Mouse (Mus musculus): ENCODE measurements around the gene Spin2-ps6. TPM values are rescaled to one million over a fixed set of nuclear protein-coding genes. Genes with fewer than 3 reads are reported as not detected.

Spin2-ps6 gene
- not detected for polyA plus RNA-seq (2014; fragmentation: Illumina TruSeq; extraction: RNeasy Lipid Tissue Mini Kit (QIAGEN cat#74804); ENCODE audit: low read depth, low replicate concordance)

DNA sequence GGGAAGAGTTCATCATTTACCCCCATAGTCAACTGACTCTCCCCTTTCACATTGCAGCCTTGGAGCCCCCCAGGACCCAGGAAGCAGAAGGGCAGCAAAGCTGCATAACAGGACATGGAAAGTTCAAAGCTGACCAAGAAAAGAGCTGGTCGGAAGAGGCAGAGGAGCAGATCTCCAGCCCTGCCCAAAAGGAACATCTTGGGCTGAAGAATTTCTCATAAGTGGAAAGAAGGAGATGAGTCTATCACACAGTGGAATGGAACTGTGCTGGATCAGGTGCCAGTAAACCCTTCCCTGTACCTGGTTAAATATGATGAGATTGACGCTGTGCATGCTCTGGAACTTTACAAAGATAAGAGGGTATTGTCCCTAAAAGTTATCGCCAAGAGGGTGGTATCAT is at the start of gene Spin2-ps6:
Gene Spin2-ps6, plus strand, starts transcription at position 301 of the 400 bp plus-strand sequence.

Other genes starting within 250 kb of the Spin2-ps6 start
- gene Btbd35f12, start 78.5 kb downstream of the Spin2-ps6 start, polyA plus RNA-seq (2014; fragmentation: Illumina TruSeq; extraction: RNeasy Lipid Tissue Mini Kit (QIAGEN cat#74804); ENCODE audit: low read depth, low replicate concordance): not detected